Mouse (Mus musculus): ENCODE measurements around the gene Hba-x.

Hba-x gene

DNA sequence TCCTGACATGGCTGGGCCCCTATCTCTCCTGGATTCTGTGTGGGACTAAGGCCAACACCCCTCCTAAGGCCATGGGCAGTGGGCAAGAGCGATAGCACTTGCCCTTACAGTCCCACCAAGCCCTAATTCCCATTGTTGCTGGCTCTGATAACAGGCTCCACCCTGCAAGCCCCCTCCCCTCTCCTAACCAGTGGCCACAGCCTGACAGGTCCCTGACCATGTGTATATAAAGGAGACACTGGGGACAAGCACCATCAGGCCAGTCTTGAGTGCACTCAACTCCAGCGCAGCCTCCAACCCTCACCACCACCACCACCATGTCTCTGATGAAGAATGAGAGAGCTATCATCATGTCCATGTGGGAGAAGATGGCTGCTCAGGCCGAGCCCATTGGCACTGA is at the start of gene Hba-x:
Gene Hba-x (plus strand): TSS at position 54 of the 400 bp plus-strand sequence.
- DNase-seq (ENCODE audit: low spot score), result no peak

- no peak for DNase-seq (ENCODE audit: low spot score)
Observed at GRCm38 (mm10) chr11:32227041-32227440, 49.2 kb upstream of the Hba-x start.

- no peak for DNase-seq (ENCODE audit: low spot score)
Observed at GRCm38 (mm10) chr11:32227555-32227954, 48.6 kb upstream of the Hba-x start.

GRCm38 (mm10) chr11:32228292-32228845 is 47.8 kb upstream of the Hba-x start:
- DNase-seq (ENCODE audit: low spot score), result no peak

- no peak for DNase-seq (ENCODE audit: low spot score)
Observed at GRCm38 (mm10) chr11:32230220-32230619, 46.0 kb upstream of the Hba-x start.

DNA sequence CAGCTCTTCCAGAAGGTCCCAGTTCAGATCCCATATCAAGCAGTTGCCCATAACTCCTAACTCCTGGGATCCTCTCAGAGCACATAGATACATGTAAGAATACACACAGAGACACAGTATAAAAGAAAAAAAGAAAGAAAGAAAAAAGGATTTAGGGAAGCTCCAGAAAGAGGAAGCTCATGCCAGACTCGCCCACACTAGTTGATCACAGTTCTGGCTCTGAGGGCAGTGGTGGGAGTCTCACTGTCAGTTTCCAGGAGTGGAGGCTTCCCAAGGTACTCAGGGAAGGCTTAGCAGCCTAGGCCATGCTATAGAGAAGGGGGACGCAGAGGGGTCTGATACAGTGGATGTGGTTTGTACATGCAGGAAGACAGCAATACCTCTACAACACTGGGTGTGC is 45.1 kb upstream of the Hba-x start:
- DNase-seq (ENCODE audit: low spot score), result no peak

DNA sequence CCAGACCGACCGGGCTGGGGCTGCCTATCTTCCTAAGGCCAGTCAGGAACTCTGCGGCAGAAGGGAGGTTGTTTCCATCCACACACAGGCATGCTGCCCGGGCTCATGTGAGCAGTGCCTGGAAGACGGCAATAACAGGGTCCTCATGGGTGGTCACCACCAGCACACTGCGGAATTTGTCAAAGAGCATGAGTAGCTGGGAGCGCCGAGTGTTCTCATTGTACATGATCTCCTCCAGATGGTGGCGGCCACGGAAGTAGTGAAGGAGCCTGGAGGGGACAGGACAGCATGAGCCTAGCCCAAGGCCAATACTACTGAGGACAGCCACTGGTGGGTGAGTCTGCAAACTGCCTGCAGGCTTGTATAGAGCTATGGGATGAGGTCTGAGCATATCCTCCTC is 43.4 kb upstream of the Hba-x start:
- no peak for DNase-seq (ENCODE audit: low spot score)

DNA sequence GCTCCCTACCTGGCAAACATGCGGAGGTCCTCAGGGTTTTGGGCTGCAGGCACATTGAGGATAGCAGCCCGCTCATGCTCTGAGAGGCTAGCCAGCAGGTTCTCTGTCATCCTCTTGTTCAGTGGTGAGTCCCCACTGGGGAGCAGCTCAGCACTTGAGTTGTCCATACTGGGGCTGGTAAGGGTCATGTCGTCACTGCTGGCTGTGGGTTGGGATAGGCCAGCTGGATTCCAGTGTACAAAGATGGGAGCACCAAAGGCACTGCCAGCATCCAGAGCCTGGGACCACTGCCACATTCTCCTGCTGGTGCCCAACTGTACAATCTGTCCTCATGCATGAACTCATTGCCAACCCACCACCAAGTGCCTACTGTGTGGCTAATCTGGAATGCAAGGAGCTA is 42.3 kb upstream of the Hba-x start:
- DNase-seq (ENCODE audit: low spot score), result no peak

- no peak for DNase-seq (ENCODE audit: low spot score)
Observed at GRCm38 (mm10) chr11:32234816-32235485, 41.2 kb upstream of the Hba-x start.

- peak; percentile 75 for DNase-seq (ENCODE audit: low spot score)
Observed at GRCm38 (mm10) chr11:32235646-32236045, 40.6 kb upstream of the Hba-x start.

GRCm38 (mm10) chr11:32236132-32236531 is 40.1 kb upstream of the Hba-x start:
- DNase-seq (ENCODE audit: low spot score), result no peak

- no peak for DNase-seq (ENCODE audit: low spot score)
Observed at GRCm38 (mm10) chr11:32236712-32237410, 39.3 kb upstream of the Hba-x start.

- DNase-seq (ENCODE audit: low spot score), result no peak
Observed at GRCm38 (mm10) chr11:32237411-32237795, 38.8 kb upstream of the Hba-x start.

GRCm38 (mm10) chr11:32238093-32238860 is 37.9 kb upstream of the Hba-x start:
- DNase-seq (ENCODE audit: low spot score), result no peak

GRCm38 (mm10) chr11:32241391-32241790 is 34.8 kb upstream of the Hba-x start:
- DNase-seq (ENCODE audit: low spot score), result no peak

DNA sequence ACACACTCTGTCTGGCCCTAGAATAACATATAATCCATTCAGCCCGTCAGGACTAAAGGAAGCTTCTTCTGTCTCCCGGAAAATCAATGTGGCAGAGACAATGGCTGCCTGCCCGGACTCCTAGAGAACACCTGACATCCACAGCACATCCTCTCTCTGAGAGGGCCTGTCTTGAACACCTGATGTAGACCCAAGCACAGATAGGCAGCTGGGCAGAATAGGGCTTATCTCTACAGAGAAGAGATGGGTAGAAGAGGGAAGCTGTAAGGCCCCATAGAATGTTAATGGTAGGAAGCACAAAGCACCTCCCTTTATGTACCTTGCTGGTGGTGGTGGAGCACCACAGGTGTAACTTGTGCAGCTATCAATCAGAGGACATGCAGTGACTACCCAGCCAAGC is 34.0 kb upstream of the Hba-x start:
- DNase-seq (ENCODE audit: low spot score), result no peak

DNA sequence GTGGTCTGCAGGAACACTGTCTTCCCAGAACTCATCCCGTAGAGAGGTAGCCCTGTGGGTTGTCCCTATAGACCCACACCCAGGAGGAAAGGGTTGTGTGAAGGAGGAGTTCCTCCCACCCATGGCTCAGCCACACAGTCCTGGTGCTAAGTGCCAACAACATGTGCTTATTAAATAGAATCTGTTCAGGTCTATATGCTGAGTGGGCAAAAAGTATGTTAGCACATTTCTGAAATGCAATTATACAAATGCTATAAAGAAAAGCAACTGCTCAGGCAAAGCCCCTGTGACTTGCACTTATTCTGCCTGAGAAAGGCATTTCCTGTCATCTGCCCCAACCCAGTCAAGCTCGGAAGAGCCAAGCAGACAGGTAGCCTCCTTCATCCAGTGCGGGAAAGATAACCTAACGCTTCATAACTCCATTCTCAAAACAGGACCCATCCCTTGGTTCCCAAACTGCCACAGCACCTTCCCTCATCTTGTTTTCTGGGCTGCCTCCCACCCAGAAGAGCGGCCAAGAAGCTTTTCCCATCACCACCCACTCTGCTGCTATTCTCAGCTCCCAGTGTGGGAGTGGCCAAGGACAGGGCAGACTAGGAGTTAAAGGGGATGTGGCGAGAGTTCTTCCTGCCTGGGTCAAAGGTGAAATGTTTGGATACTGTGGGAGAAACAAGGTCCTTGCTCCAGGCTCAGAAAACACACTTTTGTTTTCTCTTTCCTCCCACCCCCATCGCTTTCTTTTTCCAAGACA is 32.8 kb upstream of the Hba-x start:
- DNase-seq (ENCODE audit: low spot score), result peak; percentile 30

GRCm38 (mm10) chr11:32244064-32244463 is 32.1 kb upstream of the Hba-x start:
- DNase-seq (ENCODE audit: low spot score), result no peak

DNA sequence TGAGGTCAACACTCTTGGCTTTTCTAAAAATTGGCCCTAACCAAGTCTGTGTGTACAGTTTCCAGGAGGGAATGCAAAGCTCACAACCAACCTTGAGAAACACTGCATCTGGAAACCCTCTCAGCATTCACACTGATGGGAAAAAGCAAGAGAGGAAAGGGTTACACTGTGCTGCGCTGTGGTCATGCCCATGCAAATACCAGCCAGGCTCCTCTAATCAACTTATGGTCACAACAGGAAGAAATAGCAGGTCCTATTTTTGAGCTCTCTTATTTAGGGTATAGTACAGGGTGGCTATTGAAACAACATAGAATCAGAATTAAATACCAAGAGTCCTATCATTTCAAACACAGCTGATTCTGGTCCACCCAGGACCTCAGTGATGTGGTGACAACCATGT is 31.6 kb upstream of the Hba-x start:
- DNase-seq (ENCODE audit: low spot score), result no peak

- no peak for DNase-seq (ENCODE audit: low spot score)
Observed at GRCm38 (mm10) chr11:32245614-32246013, 30.6 kb upstream of the Hba-x start.

DNA sequence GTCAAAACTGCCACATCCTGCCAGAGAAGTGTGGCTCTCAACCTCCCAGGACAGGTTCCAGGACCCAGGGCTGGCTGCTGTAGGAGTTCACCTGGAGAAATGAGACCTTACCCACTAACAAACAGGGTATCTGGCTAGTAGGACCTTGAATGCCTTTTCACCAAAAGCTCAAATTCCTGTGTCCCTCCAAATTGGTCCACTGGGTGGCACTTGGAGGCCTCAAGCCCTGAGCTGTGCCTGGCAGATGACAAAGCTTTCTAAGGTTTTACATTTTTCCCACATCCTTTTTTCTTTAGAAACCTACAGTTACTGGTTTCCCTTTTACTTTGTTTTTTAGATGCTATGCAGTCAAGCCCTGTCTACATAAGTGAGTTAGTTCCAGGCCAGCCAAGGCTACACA is 29.1 kb upstream of the Hba-x start:
- DNase-seq (ENCODE audit: low spot score), result no peak

DNA sequence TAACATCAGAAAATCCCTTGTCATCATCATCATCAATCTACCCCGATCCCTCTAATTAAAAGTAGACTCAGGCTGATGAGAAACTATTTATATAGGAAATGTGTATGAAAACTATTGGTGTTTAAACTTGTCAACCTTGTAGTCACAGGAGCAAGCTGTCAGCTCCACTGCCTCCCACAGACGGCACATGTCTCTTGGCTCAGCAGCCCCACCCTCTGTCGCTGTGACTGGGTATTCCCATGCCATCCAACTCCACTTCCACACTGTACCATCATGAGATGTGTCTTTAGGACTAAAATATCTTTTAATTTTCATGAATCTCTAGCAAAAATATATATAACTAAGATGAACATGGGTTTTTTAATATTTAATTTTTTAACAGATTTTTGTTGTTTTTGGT is 27.9 kb upstream of the Hba-x start:
- no peak for DNase-seq (ENCODE audit: low spot score)
